Mouse (Mus musculus) CH12.LX (cell line): ENCODE data around the gene Smoc1. TPM values are rescaled to one million over a fixed set of nuclear protein-coding genes. Genes with fewer than 3 reads are reported as not detected.

Experiments used
- DNase-seq: peaks from one replicate; pipeline ENCODE4 v3.0.0-alpha.2; 2013; ENCODE audit errors: extremely low read depth
- H3K27ac ChIP-seq: 2 replicates; pipeline ENCODE4 v1.5.1; 2012; ENCODE audit warnings: low read depth, mild to moderate bottlenecking, control low read depth, moderate library complexity; ENCODE audit not compliant: insufficient read depth
- H3K27me3 ChIP-seq: replicated peaks from 2 replicates; pipeline ENCODE3; 2012; ENCODE audit warnings: inconsistent platforms
- H3K36me3 ChIP-seq, 2 experiments: replicated peaks in 1 of 2; 2 replicates each; pipeline versions ENCODE3 to v1.6.1; 2012; ENCODE audit warnings: inconsistent platforms in 1 of 2, low read length in 1 of 2, mild to moderate bottlenecking in 1 of 2, mixed read lengths in 1 of 2, moderate library complexity in 1 of 2; ENCODE audit not compliant: control insufficient read depth in 1 of 2, insufficient read depth in 1 of 2
- H3K4me1 ChIP-seq, 2 experiments: 2 replicates each; pipeline ENCODE4 v1.6.1; 2012; ENCODE audit warnings: inconsistent platforms in 1 of 2, moderate library complexity in 1 of 2; ENCODE audit not compliant: insufficient read depth in 2 of 2, control insufficient read depth in 1 of 2
- H3K4me2 ChIP-seq: 2 replicates; pipeline ENCODE4 v1.6.1; 2012; ENCODE audit warnings: low read depth, mild to moderate bottlenecking, control low read depth; ENCODE audit not compliant: poor library complexity, insufficient read depth, severe bottlenecking
- H3K4me3 ChIP-seq, 3 experiments: fragments of 150-350 bp in 1 of 3; sonication (generic) in 1 of 3; replicated peaks in 1 of 3; 2 replicates each; pipeline versions ENCODE3 to v1.5.1; 2011 to 2012; ENCODE audit warnings: low read depth in 2 of 3, low read length in 2 of 3, mild to moderate bottlenecking in 2 of 3, moderate library complexity in 2 of 3, control low read depth in 1 of 3, improper control_type of control experiment in 1 of 3, inconsistent platforms in 1 of 3, mixed read lengths in 1 of 3; ENCODE audit not compliant: poor library complexity in 1 of 3
- H3K79me2 ChIP-seq: replicated peaks from 2 replicates; pipeline ENCODE4 v1.6.1; 2012; ENCODE audit warnings: mild to moderate bottlenecking, moderate library complexity; ENCODE audit not compliant: control insufficient read depth, poor library complexity, insufficient read depth, severe bottlenecking; ENCODE audit errors: extremely low read depth
- H3K9ac ChIP-seq: 2 replicates; pipeline ENCODE4 v1.6.1; 2012; ENCODE audit warnings: low read depth, mild to moderate bottlenecking, control low read depth, moderate library complexity; ENCODE audit not compliant: insufficient read depth
- H3K9me3 ChIP-seq: replicated peaks from 2 replicates; pipeline ENCODE3; 2012; ENCODE audit warnings: low read length, inconsistent platforms, mixed read lengths
- BHLHE40 ChIP-seq: IDR thresholded peaks from 2 replicates; pipeline ENCODE4 v1.6.1; 2011; ENCODE audit warnings: mild to moderate bottlenecking, low read depth, low read length, improper control_type of control experiment
- CHD1 ChIP-seq: IDR thresholded peaks from 2 replicates; pipeline ENCODE4 v1.6.1; 2012; ENCODE audit warnings: low read depth, low read length, improper control_type of control experiment, inconsistent platforms
- CHD2 ChIP-seq: IDR thresholded peaks from 2 replicates; pipeline ENCODE4 v1.6.1; 2011; ENCODE audit warnings: low read length, improper control_type of control experiment
- CTCF ChIP-seq, 2 experiments: IDR thresholded peaks in 1 of 2; conservative IDR thresholded peaks in 1 of 2; 2 replicates each; pipeline ENCODE4 v1.5.1; 2011 to 2012; ENCODE audit warnings: low read depth in 2 of 2, low read length in 2 of 2, improper control_type of control experiment in 1 of 2, inconsistent platforms in 1 of 2, mild to moderate bottlenecking in 1 of 2, moderate library complexity in 1 of 2
- E2F4 ChIP-seq: IDR thresholded peaks from 2 replicates; pipeline ENCODE4 v1.6.1; 2011; ENCODE audit warnings: low read depth, low read length, improper control_type of control experiment; ENCODE audit not compliant: insufficient replicate concordance
- ELF1 ChIP-seq: IDR thresholded peaks from 2 replicates; pipeline ENCODE4 v1.6.1; 2014; ENCODE audit warnings: low read depth, mild to moderate bottlenecking, inconsistent platforms, low read length, improper control_type of control experiment
- EP300 ChIP-seq: IDR thresholded peaks from 2 replicates; pipeline ENCODE4 v1.6.1; 2011; ENCODE audit warnings: low read length, improper control_type of control experiment
- ETS1 ChIP-seq: conservative IDR thresholded peaks from 2 replicates; pipeline ENCODE4 v1.6.1; 2012; ENCODE audit warnings: low read depth, mild to moderate bottlenecking, inconsistent platforms, low read length, improper control_type of control experiment, moderate library complexity
- HCFC1 ChIP-seq: IDR thresholded peaks from 2 replicates; pipeline ENCODE4 v1.6.1; 2012; ENCODE audit warnings: low read depth, mild to moderate bottlenecking, inconsistent platforms, low read length, improper control_type of control experiment
- IRF4 ChIP-seq: IDR thresholded peaks from 2 replicates; pipeline ENCODE4 v1.6.1; 2014; ENCODE audit warnings: low read depth, mild to moderate bottlenecking, inconsistent platforms, low read length, improper control_type of control experiment
- JUN ChIP-seq: IDR thresholded peaks from 2 replicates; pipeline ENCODE4 v1.6.1; 2011; ENCODE audit warnings: low read depth, mild to moderate bottlenecking, low read length, improper control_type of control experiment, moderate library complexity; ENCODE audit not compliant: insufficient read depth
- KAT2A ChIP-seq: IDR thresholded peaks from 2 replicates; pipeline ENCODE4 v1.6.1; 2012; ENCODE audit warnings: low read length, improper control_type of control experiment, inconsistent platforms; ENCODE audit not compliant: insufficient replicate concordance
- MAFK ChIP-seq: IDR thresholded peaks from 2 replicates; pipeline ENCODE4 v1.6.1; 2011; ENCODE audit warnings: low read length, improper control_type of control experiment; ENCODE audit not compliant: insufficient replicate concordance
- MAZ ChIP-seq: IDR thresholded peaks from 2 replicates; pipeline ENCODE4 v1.6.1; 2012; ENCODE audit warnings: low read depth, mild to moderate bottlenecking, inconsistent platforms, low read length, improper control_type of control experiment, moderate library complexity
- PAX5 ChIP-seq: IDR thresholded peaks from 2 replicates; pipeline ENCODE4 v1.6.1; 2012; ENCODE audit warnings: low read length, inconsistent platforms, mixed read lengths
- RCOR1 ChIP-seq: conservative IDR thresholded peaks from 2 replicates; pipeline ENCODE4 v1.6.1; 2012; ENCODE audit warnings: low read depth, mild to moderate bottlenecking, inconsistent platforms, low read length, improper control_type of control experiment
- SMC3 ChIP-seq: IDR thresholded peaks from 2 replicates; pipeline ENCODE4 v1.6.1; 2011; ENCODE audit warnings: low read depth, low read length, improper control_type of control experiment
- TCF12 ChIP-seq: IDR thresholded peaks from 2 replicates; pipeline ENCODE4 v1.6.1; 2014; ENCODE audit warnings: low read depth, mild to moderate bottlenecking, inconsistent platforms, low read length, improper control_type of control experiment
- UBTF ChIP-seq: IDR thresholded peaks from 2 replicates; pipeline ENCODE4 v1.6.1; 2012; ENCODE audit warnings: low read depth, mild to moderate bottlenecking, inconsistent platforms, low read length, improper control_type of control experiment, moderate library complexity
- USF1 ChIP-seq: IDR thresholded peaks from 2 replicates; pipeline ENCODE4 v1.6.1; 2014; ENCODE audit warnings: low read depth, mild to moderate bottlenecking, inconsistent platforms, low read length, improper control_type of control experiment
- ZKSCAN1 ChIP-seq: IDR thresholded peaks from 2 replicates; pipeline ENCODE4 v1.6.1; 2012; ENCODE audit warnings: low read depth, inconsistent platforms, low read length, improper control_type of control experiment, borderline replicate concordance
- dilution Hi-C: fragments of 300-500 bp; cut with MboI; formaldehyde crosslinking; loops from 2 replicates; pipeline ENCODE4 v1.14.3; 2020; ENCODE audit warnings: low sequenced_read_pairs; ENCODE audit not compliant: extremely low pct_unique_long_range_greater_than_20kb, extremely low pct_ligation_motif_present
- in situ Hi-C: fragments of 300-500 bp; cut with MboI; formaldehyde crosslinking; loops from 3 replicates; pipeline ENCODE4 v1.14.3; 2019; ENCODE audit warnings: low sequenced_read_pairs, low pct_ligation_motif_present, low pct_unique_long_range_greater_than_20kb, mixed read lengths
- polyA plus RNA-seq: library from polyadenylated mRNA; unstranded; fragments of >175 nt; gene quantifications from 2 replicates; pipeline ENCODE4 v1.2.1, GENCODE M21; 2012; ENCODE audit warnings: low read depth; ENCODE audit not compliant: insufficient read length
- total RNA-seq, 2 experiments: library from RNA; depleted of rRNA; stranded (reverse); fragments of 300-350 nt in 1 of 2; fragments of >200 nt in 1 of 2; gene quantifications; 2 replicates each; pipeline ENCODE4 v1.2.3; 2012 to 2014

The Smoc1 gene
- total and polyA plus RNA-seq, 3 experiments: 11.0 to 23.0 (median 11.6) TPM

DNA sequence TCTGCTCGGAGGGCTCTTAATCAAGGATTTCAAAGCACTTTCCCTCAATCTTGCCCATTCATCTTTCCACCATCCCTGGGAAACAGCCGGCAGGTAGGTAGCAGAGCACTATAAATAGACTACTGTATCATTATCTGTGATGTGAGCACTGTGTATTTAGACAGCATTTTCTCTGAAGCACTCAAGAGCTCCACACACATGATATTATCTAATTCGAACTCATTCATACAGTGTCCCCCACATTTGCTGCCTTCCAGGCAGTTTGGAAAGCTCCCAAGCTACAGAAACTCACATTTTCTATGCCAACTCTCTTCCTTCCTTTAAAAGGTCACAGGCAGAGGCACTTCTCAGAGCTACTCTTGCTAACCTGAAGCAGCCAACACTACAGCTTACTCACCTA, 200.0 kb downstream of the Smoc1 start:
- no peaks in the 10 kb centered on the region for H3K9me3 ChIP-seq
- no peak overlapping the region for H3K9ac ChIP-seq
- in situ Hi-C loops (no loop called here), dilution Hi-C loops (no loop called here)
- peaks cover 71% of the 10 kb centered on the region for H3K27me3 ChIP-seq
- no peak overlapping the region for H3K4me2 ChIP-seq
- no peaks in the 10 kb centered on the region for H3K4me1 ChIP-seq
- H3K36me3 ChIP-seq: no peaks in the 10 kb centered on the region
- H3K4me3 ChIP-seq: no peak overlapping the region
- DNase-seq: no peak
- no peaks in the 10 kb centered on the region for H3K79me2 ChIP-seq
- no peak for TF ChIP-seq EP300
- no peak for TF ChIP-seq KAT2A
- TF ChIP-seq IRF4: no peak
- no peak for TF ChIP-seq CHD1
- no peak for TF ChIP-seq HCFC1
- TF ChIP-seq ELF1: no peak
- TF ChIP-seq SMC3: no peak
- TF ChIP-seq E2F4: no peak
- no peak for TF ChIP-seq RCOR1
- no peak for TF ChIP-seq CHD2
- TF ChIP-seq CTCF (conservative IDR thresholded peaks at IDR 0.05 in 1 of 2, IDR thresholded peaks at IDR 0.05 in 1 of 2; ENCODE audit: low read depth in 2 of 2, low read length in 2 of 2): no peak
- TF ChIP-seq MAZ: no peak
- TF ChIP-seq PAX5: no peak
- no peak for TF ChIP-seq TCF12
- no peak for TF ChIP-seq JUN
- TF ChIP-seq BHLHE40: no peak
- TF ChIP-seq ZKSCAN1: no peak
- TF ChIP-seq ETS1: no peak
- TF ChIP-seq MAFK: no peak
- no peak for TF ChIP-seq UBTF
- H3K27ac ChIP-seq: no peak overlapping the region

- H3K27me3 ChIP-seq: peaks cover 68% of the 10 kb centered on the region
- no peaks in the 10 kb centered on the region for H3K36me3 ChIP-seq
- H3K4me1 ChIP-seq: no peaks in the 10 kb centered on the region
- H3K4me3 ChIP-seq: no peak overlapping the region
- no peak overlapping the region for H3K4me2 ChIP-seq
- H3K79me2 ChIP-seq: no peaks in the 10 kb centered on the region
- TF ChIP-seq CHD2 (no peak), USF1 (no peak)
- TF ChIP-seq, all 38 proteins: peak for 0
- Histone ChIP-seq H3K27ac (no peak overlapping the region), H3K9me3 (no peaks in the 10 kb centered on the region), H3K9ac (no peak overlapping the region)
- dilution Hi-C loops (no loop called here), in situ Hi-C loops (no loop called here)
- DNase-seq: no peak
Observed at GRCm38 (mm10) chr12:81227767-81228460, 201.3 kb downstream of the Smoc1 start.
